Mouse (Mus musculus) thymus, postnatal 14 days (tissue): ENCODE measurements around the gene Wbp2.
A peak's percentile ranks its signal among the peaks of the same experiment; 100 is the strongest.
"Not testable (repeated sequence)": the region's sequence is repeated elsewhere in the genome, so short reads cannot be mapped to it uniquely, and the experiment has no call there.

Source experiments
- DNase-seq: peaks from one replicate; pipeline ENCODE4 v3.0.0; 2021

The Wbp2 gene

GRCm38 (mm10) chr11:116086258-116087193 is at the start of gene Wbp2:
Gene Wbp2, minus strand, starts transcription at chr11:116086995.
- DNase-seq: peak; percentile 98

GRCm38 (mm10) chr11:116134171-116134570 is 47.4 kb upstream of the Wbp2 start:
- no peak for DNase-seq

DNA sequence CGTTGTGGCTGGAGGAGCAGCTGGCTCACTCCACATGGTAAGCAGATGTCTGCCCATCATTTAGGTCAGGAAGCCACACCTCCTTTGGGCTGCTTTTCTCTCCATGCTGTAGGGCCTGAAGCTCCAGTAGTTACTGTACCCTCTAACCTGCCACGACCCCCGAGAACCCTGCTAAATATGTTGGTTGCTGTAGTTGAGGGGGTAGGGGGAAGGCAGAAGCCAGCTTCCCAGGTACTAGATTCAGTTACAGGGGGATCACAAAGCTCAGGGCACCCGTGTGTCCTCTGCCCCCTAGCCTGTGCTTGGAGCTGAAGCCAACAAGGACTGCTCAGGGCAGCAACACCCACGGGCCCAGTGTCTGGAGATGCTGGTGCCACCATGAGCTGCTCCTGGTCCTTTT is 46.7 kb upstream of the Wbp2 start:
- no peak for DNase-seq

DNA sequence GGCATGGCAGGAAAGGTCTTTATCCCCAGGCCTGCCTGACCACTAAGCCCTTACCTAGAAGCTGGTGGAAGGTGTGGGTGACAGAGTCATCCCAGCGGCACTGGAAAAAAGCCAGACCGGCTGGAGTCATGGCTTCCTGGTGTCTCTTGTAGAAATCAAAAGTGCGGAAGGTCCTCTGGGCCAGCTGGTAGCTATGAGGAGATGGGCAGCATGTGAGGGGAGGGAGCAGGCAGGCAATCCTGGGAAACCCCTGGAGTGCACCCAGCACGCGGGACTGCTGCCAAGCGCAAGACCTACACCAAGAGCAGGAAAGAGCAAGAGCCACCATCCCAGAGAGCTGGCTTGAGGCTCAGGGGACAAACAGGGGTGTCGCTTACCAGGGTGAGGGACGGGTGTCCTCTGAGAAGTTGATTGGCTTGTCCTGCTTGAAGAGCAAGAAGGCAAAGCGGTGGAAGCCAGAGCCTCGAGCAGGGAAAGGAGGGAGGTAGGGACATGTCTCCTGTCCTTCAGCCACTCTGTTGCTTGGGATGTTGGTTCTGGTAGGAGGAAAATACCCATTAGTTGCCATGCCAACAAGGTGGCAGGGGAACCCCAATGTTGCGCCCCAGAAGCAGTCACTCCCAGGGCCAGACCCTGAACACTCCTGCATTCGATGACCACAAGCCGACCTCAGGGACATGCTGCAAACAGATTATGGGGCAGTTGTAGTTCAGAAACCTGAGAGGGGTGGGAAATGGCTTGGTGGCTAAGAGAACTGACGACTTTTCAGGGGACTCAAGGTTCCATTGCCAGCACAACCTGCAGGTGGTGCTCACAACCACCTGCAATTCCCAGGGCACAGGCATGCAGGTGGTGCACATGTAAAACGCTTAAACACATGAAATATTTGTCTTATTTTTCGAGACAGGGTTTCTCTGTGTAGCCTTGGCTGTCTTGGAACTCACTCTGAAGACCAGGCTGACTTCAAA is 45.9 kb upstream of the Wbp2 start:
- peak; percentile 27 for DNase-seq

DNA sequence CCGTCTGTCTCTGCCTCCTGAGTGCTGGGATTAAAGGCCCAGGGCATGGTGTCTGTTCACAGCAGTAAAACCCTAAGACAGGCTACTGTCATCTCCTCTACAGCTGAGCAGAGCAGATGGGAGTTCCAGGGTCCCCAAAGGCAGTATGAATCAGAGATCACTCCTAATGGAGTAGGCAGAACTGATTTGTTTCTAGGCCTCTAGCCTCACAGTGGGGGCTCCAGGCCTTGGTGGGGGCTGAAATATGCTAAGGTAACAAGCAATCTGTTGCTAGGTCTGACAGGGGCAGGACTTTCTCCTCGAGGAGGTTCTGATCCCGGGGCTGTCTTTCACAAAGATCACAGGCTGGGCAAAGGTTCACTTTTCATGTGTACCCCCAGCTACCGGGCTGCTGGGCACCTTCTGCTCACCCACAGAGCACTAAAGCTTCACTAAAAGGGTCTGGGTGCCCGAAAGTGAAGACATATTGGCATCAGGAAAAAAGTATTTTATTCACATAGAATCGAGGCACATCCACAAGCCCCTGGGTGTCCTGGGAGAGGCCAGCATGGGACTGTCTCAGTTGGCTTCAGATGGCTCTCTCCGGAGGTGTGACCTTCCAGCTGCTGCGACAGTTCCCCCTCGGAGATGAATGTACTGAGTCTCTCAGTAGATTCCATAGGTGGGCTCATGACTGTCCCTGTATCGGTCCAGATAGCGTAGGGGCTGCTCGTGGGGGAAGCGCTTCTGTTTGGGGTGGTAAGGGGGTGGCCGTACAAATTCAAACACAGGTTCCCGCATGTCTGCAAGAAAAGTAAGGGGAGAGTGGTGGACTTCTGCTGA is 44.8 kb upstream of the Wbp2 start:
- no peak for DNase-seq

DNA sequence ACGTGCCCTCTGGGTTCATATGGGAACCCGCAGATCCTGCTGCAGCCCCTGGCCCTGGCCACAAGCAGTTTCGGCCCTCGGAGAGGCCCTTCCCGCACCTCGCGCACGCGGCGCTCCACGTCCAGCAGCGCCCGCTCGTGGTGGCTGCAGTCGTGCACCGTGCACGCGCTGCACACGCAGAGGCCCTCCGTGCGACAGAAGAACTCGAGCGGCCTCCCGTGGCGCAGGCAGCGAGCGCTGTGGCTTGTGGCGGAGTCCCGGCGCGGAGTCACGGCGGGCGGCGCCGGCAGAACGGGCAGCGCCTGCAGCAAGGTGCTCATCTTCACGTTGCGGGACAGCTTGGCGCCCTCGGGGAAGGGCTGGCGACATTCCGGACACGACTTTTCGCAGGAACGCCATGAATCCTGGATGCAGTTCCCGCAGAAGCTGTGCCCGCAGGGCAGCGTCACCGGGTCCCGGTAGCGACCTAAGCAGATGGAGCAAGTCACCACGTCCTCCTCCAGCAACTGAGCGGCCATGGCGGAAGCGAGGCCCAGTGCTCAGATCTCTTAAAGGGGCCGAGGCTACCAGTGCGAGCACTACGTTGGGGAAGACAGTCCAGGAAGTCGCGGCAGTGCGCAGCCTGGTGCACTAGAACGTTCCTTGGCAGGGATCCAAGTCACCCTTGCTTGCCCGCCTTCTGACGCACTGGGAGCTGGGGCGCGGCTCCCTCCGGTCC is 43.9 kb upstream of the Wbp2 start, which contains the start of gene Trim65:
Trim65 (minus strand) TSS at position 641 of the 718 bp plus-strand sequence.
- DNase-seq: peak; percentile 91

GRCm38 (mm10) chr11:116129993-116130487 is 43.2 kb upstream of the Wbp2 start:
- DNase-seq: peak; percentile 51

- no peak for DNase-seq
Measured at GRCm38 (mm10) chr11:116129091-116129790, 42.4 kb upstream of the Wbp2 start.

DNA sequence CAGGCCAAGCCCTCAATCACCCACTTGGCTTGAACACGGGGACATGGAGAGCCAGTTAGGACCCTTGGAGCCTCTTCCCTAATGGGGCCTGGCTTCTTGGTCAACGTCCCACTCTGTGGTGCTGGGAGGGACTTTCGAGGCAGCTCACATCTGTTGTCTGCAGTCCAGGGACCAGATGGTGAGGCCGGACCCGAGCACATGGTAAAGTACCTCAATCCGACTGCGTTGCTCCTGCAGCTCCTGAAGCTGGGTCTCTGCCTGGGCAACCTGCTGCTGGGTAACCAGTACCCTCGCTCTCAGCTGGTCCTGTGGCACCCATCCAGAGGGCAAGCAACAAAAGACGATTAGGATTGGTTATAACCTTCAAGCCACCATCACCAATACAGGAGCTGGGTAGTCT is 41.2 kb upstream of the Wbp2 start:
- DNase-seq: no peak

DNA sequence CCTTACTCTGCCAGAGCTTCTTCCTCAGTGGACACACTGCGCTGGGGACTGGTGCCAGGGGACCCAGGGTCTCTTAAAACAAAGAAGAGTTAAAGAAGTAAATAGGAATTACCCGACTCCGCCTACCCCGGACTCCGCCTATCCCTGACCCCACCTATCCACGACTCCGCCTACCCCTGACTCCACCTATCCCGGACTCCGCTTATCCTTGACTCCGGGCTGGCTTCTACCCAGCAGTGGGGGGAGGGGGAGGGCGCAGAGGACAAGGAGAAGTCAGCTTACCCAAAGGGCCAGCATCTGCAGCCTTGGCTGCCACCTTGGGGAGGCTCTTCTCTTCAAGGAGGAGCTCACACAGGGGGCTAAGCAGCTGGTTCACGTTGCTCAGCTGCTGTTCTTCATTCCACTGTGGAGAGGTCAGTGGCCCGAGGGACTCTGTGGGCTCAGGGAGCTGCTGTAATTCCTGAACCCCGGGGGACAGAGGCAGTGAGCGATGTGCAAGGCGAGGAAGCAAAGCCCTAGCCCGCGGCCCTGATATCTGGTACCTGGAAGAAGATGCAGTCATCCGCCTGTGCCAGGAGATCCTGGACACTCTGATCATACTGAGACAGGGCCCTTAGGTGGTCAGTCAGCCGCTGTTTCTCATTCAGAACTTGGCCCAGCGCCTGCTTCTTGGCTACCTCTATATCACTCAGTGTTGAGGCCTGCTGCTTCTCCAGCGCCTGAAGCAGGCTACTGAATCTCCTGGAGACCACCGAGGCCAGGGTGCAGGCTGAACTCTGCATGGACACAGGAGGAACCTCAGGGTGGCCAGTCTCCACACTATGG is 40.6 kb upstream of the Wbp2 start, which contains the start of gene Trim47:
Trim47 (minus strand) TSS at position 55 of the 825 bp plus-strand sequence.
- no peak for DNase-seq

DNA sequence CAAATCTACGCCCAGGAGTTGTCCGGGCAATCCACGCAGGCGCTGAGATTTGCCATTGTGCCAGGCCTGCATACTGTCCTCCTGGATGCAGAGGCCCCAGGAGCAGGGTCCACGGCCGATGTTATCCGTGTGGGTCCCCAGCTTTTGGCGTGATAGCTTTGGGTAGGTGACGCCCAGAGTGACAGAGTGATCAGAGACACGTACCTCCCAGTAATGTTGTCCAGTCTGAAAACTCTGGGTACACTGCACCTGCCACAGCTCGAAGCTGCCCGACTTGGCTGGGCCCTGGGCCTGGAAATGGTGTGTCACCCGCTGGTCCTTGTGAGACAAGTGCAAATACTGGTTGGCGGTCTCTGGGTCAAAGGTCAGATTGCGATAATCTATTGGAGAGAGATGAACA is 39.5 kb upstream of the Wbp2 start:
- DNase-seq: no peak

GRCm38 (mm10) chr11:116121731-116122245 is 35.0 kb upstream of the Wbp2 start:
- DNase-seq: not testable (repeated sequence)

DNA sequence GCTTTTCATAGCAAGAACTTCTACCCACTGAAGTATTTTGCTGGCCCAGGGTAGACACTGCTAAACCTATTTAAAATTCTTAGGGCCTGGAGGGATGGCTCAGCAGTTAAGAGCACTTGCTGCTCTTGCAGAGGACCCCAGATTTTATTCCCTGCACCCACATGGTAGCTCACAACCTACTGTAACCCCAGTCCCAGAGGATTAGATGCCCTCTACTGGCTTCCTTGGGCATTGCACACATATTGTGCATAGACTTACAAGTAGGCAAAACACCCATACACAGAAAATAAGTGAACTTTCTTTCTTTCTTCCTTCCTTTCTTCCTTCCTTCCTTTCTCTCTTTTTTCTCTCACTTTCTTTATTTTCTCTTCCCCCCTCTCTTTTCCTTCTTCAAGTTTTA is 31.0 kb upstream of the Wbp2 start:
- peak; percentile 40 for DNase-seq

GRCm38 (mm10) chr11:116117241-116117640 is 30.4 kb upstream of the Wbp2 start:
- DNase-seq: no peak

- no peak for DNase-seq
Measured at GRCm38 (mm10) chr11:116111611-116112203, 24.9 kb upstream of the Wbp2 start.

DNA sequence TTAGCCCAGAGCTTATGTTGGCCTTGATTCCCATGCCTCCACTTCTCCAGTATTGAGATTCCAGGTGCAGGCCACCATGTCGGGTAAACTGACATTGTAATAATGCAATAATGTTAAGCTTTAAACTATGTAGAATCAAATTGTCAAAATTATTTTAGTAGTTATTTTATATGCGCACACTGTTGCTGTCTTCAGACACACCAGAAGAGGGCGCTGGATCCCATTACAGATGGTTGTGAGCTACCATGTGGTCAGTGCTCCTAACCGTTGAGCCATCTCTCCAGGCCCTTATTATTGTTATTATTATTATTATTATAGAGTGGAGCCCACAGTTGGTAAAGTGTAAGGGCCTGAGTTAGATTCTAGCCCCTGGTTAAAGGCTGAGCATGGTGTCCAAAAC is 24.3 kb upstream of the Wbp2 start:
- DNase-seq: no peak

- no peak for DNase-seq
Measured at GRCm38 (mm10) chr11:116110540-116110939, 23.7 kb upstream of the Wbp2 start.

GRCm38 (mm10) chr11:116110131-116110530 is 23.3 kb upstream of the Wbp2 start:
- no peak for DNase-seq

DNA sequence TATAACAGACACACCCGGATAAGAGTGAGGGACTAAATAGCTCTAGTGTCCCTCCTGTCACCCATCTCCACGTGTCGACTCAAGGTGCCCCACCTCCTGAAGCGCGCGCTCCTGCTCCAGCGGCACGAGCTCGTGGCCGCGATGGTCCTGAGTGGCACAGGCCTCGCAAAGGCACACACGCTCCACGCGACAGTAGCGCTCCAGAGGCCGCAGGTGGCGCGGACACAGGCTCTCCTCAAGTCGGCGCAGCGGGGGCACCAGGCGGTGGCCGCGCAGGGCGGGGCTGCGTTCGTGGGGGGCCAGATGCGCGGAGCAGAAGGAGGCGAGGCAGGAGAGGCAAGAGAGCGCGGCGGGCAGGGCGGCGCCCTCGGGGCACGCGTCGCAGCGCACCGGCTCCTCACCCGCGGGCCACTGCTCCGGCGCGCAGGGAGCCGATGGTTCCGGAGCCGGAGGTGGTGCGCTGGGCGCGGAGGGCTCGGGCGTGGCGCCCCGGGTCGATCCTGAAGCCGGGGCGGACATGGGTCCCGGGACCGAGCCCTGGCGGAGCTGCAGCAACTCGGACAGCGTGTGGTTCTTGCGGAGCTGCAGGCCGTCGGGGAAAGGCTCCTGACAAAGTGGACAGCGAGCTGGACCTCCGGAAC is 22.8 kb upstream of the Wbp2 start:
- DNase-seq: no peak
